Mouse (Mus musculus): ENCODE results near the gene Ccdc188. TPM values are rescaled to one million over a fixed set of nuclear protein-coding genes. Genes with fewer than 3 reads are reported as not detected.
A peak's percentile ranks its signal among the peaks of the same experiment; 100 is the strongest.

Ccdc188 gene
- polyA plus RNA-seq, 1 experiment from 2014 or later, result not detected

GRCm38 (mm10) chr16:18179591-18179990 is 38.1 kb upstream of the Ccdc188 start:
- ATAC-seq (replicated peaks; ENCODE audit: low FRiP score) (no peak), DNase-seq (ENCODE audit: low spot score) (no peak)
- Histone ChIP-seq H3K4me3 (ENCODE audit: low read depth, low read length) (no peak overlapping the region), H3K4me2 (no peak overlapping the region), H3K27ac (ENCODE audit: low read depth, low read length) (no peak overlapping the region), H3K9ac (ENCODE audit: low read depth, low read length) (peak overlapping the region; percentile 20; the same call in 1 of the 2 replicates), H3K4me1 (replicated peaks; ENCODE audit: control insufficient read depth, insufficient read depth, low read length) (peaks cover 8% of the 10 kb centered on the region; the same call in 1 of the 2 replicates), H3K36me3 (ENCODE audit: control insufficient read depth, insufficient read depth, low read length) (no peaks in the 10 kb centered on the region), H3K9me3 (ENCODE audit: control insufficient read depth, low read length) (no peaks in the 10 kb centered on the region), H3K27me3 (replicated peaks; ENCODE audit: control insufficient read depth, insufficient read depth, low read length) (no peaks in the 10 kb centered on the region; the same call in 1 of the 2 replicates)
- 48% methylated on average over 2 of the region's 2 CpGs for WGBS

GRCm38 (mm10) chr16:18181398-18181797 is 36.3 kb upstream of the Ccdc188 start:
- 58% methylated on average over 10 of the region's 10 CpGs for WGBS
- Histone ChIP-seq H3K27me3 (replicated peaks; ENCODE audit: control insufficient read depth, insufficient read depth, low read length) (no peaks in the 10 kb centered on the region; the same call in 1 of the 2 replicates), H3K9ac (ENCODE audit: low read depth, low read length) (no peak overlapping the region), H3K4me1 (replicated peaks; ENCODE audit: control insufficient read depth, insufficient read depth, low read length) (peaks cover 7% of the 10 kb centered on the region; the same call in 1 of the 2 replicates), H3K27ac (ENCODE audit: low read depth, low read length) (no peak overlapping the region), H3K9me3 (ENCODE audit: control insufficient read depth, low read length) (no peaks in the 10 kb centered on the region), H3K36me3 (ENCODE audit: control insufficient read depth, insufficient read depth, low read length) (no peaks in the 10 kb centered on the region), H3K4me3 (ENCODE audit: low read depth, low read length) (no peak overlapping the region), H3K4me2 (no peak overlapping the region)
- ATAC-seq (replicated peaks; ENCODE audit: low FRiP score) (no peak), DNase-seq (ENCODE audit: low spot score) (no peak)

- no peak for DNase-seq (ENCODE audit: low spot score)
- 75% methylated on average over 8 of the region's 8 CpGs for WGBS
- no peak overlapping the region for H3K4me2 ChIP-seq
Measured at GRCm38 (mm10) chr16:18182766-18183165, 34.9 kb upstream of the Ccdc188 start.

GRCm38 (mm10) chr16:18185715-18186449 is 31.8 kb upstream of the Ccdc188 start:
- Histone ChIP-seq H3K36me3 (ENCODE audit: control insufficient read depth, insufficient read depth, low read length) (no peaks in the 10 kb centered on the region), H3K9ac (ENCODE audit: low read depth, low read length) (no peak overlapping the region), H3K4me1 (replicated peaks; ENCODE audit: control insufficient read depth, insufficient read depth, low read length) (no peaks in the 10 kb centered on the region), H3K9me3 (ENCODE audit: control insufficient read depth, low read length) (no peaks in the 10 kb centered on the region), H3K4me3 (ENCODE audit: low read depth, low read length) (no peak overlapping the region), H3K4me2 (no peak overlapping the region), H3K27me3 (replicated peaks; ENCODE audit: control insufficient read depth, insufficient read depth, low read length) (no peaks in the 10 kb centered on the region; the same call in 1 of the 2 replicates), H3K27ac (ENCODE audit: low read depth, low read length) (no peak overlapping the region)
- 63% methylated on average over 8 of the region's 8 CpGs for WGBS
- no peak for ATAC-seq (replicated peaks; ENCODE audit: low FRiP score)
- no peak for DNase-seq (ENCODE audit: low spot score)

More at GRCm38 (mm10) chr16:18182766-18183165, 34.9 kb upstream of the Ccdc188 start:
- Histone ChIP-seq H3K36me3 (ENCODE audit: control insufficient read depth, insufficient read depth, low read length) (no peaks in the 10 kb centered on the region), H3K9me3 (ENCODE audit: control insufficient read depth, low read length) (no peaks in the 10 kb centered on the region), H3K4me3 (ENCODE audit: low read depth, low read length) (no peak overlapping the region), H3K27me3 (replicated peaks; ENCODE audit: control insufficient read depth, insufficient read depth, low read length) (no peaks in the 10 kb centered on the region; the same call in 1 of the 2 replicates), H3K27ac (ENCODE audit: low read depth, low read length) (no peak overlapping the region), H3K9ac (ENCODE audit: low read depth, low read length) (no peak overlapping the region), H3K4me1 (replicated peaks; ENCODE audit: control insufficient read depth, insufficient read depth, low read length) (no peaks in the 10 kb centered on the region)
- ATAC-seq (replicated peaks; ENCODE audit: low FRiP score), result no peak

DNA sequence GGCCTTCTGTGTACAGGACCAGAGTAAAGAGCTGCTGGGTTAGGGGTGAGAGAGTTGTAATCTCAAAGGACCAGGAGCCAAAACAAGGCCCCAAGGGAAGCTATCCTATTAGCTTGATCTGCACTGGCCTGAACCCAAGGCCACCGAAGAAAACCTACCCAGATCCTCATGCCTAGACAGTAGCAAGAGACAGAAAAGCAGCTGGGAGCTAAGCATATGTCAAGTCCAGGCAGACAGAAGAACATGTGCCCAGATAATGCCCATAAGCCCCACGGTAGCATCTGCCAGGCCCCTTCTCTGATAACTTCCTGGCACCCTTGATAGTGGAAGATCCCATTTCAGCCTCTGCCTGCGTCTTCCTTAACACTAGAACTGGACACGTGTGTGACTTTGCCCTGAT is 30.9 kb upstream of the Ccdc188 start:
- Histone ChIP-seq H3K9ac (ENCODE audit: low read depth, low read length) (no peak overlapping the region), H3K27ac (ENCODE audit: low read depth, low read length) (no peak overlapping the region)

GRCm38 (mm10) chr16:18187221-18187620 is 30.5 kb upstream of the Ccdc188 start:
- DNase-seq (ENCODE audit: low spot score) (no peak), ATAC-seq (replicated peaks; ENCODE audit: low FRiP score) (no peak)
- no peaks in the 10 kb centered on the region for H3K36me3 ChIP-seq (ENCODE audit: control insufficient read depth, insufficient read depth, low read length)
- no peaks in the 10 kb centered on the region for H3K9me3 ChIP-seq (ENCODE audit: control insufficient read depth, low read length)
- no peak overlapping the region for H3K4me2 ChIP-seq
- H3K27me3 ChIP-seq (replicated peaks; ENCODE audit: control insufficient read depth, insufficient read depth, low read length), result no peaks in the 10 kb centered on the region; the same call in 1 of the 2 replicates
- no peak overlapping the region for H3K4me3 ChIP-seq (ENCODE audit: low read depth, low read length)
- H3K27ac ChIP-seq (ENCODE audit: low read depth, low read length), result no peak overlapping the region
- no peaks in the 10 kb centered on the region for H3K4me1 ChIP-seq (replicated peaks; ENCODE audit: control insufficient read depth, insufficient read depth, low read length)
- H3K9ac ChIP-seq (ENCODE audit: low read depth, low read length), result no peak overlapping the region
- WGBS, result 67% methylated on average over 3 of the region's 3 CpGs

More for the DNA sequence above, 30.9 kb upstream of the Ccdc188 start:
- no peaks in the 10 kb centered on the region for H3K4me1 ChIP-seq (replicated peaks; ENCODE audit: control insufficient read depth, insufficient read depth, low read length)
- H3K27me3 ChIP-seq (replicated peaks; ENCODE audit: control insufficient read depth, insufficient read depth, low read length), result no peaks in the 10 kb centered on the region; the same call in 1 of the 2 replicates
- no peak overlapping the region for H3K4me3 ChIP-seq (ENCODE audit: low read depth, low read length)
- WGBS, result 61% methylated on average over 4 of the region's 4 CpGs
- H3K4me2 ChIP-seq, result no peak overlapping the region
- no peak for ATAC-seq (replicated peaks; ENCODE audit: low FRiP score)
- no peaks in the 10 kb centered on the region for H3K9me3 ChIP-seq (ENCODE audit: control insufficient read depth, low read length)
- no peak for DNase-seq (ENCODE audit: low spot score)
- H3K36me3 ChIP-seq (ENCODE audit: control insufficient read depth, insufficient read depth, low read length), result no peaks in the 10 kb centered on the region

DNA sequence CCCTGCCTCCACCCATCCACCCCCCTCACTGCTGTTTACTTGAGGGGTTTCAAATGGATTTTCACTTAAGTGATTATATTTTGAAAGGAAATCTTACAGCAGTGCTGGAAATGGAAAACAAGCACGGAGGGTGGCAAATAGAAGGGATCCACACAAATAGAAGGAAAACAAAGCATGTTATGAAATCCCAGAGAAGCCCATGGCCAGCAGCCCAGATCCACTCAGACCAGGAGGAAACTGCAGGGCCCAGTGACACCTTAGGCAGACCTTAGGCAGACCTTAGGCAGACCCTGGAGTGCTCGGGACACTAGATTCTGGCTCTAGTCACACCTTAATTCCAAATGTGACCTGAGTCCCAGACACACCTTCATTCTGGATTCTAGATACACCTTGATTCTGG is 26.7 kb upstream of the Ccdc188 start:
- ATAC-seq (replicated peaks; ENCODE audit: low FRiP score), result no peak
- 79% methylated on average over 2 of the region's 2 CpGs for WGBS

DNA sequence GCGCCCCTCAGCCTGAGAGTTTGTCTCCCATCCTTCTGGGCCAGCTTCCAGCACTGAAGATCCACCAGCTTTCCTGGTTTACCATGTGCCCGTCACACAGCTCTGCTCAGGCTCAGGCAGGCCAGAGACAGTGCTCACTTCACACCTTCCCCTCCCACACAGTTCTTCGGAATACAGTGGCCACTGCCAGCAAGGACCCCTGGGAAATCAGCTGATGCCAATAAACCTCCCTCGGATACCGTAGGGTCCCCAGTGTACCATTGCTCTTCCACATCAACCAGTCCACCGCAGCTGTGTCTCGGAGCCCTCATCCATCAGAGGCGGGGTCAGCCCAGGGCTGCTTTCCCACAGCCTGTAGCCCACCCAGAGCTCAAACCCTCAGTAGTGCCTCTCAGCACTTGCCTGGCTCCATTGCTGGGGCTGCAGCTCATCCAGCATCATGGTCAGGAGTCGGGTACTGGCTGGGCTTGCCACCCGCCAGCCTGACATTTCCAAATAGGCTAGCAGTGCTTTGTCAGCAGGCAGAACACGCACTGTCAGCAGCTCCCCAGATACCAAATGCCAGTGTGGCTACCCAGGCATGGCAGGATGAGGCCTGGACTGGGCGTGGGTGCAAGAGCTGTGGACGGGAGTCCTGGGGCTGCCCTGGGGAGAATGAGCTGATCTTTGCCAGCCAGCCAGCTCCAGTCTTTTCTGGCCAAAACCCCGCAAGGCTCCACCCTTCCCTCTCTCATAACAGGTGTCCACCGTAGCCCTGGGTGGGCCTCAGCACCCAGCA is 23.3 kb upstream of the Ccdc188 start:
- ATAC-seq (replicated peaks; ENCODE audit: low FRiP score) (no peak), DNase-seq (ENCODE audit: low spot score) (no peak)
- H3K27ac ChIP-seq (ENCODE audit: low read depth, low read length), result no peak overlapping the region
- H3K4me3 ChIP-seq (ENCODE audit: low read depth, low read length), result no peak overlapping the region
- H3K4me2 ChIP-seq, result no peak overlapping the region
- no peaks in the 10 kb centered on the region; the same call in 1 of the 2 replicates for H3K4me1 ChIP-seq (replicated peaks; ENCODE audit: control insufficient read depth, insufficient read depth, low read length)
- 72% methylated on average over 15 of the region's 15 CpGs for WGBS
- H3K27me3 ChIP-seq (replicated peaks; ENCODE audit: control insufficient read depth, insufficient read depth, low read length), result no peaks in the 10 kb centered on the region
- no peaks in the 10 kb centered on the region for H3K36me3 ChIP-seq (ENCODE audit: control insufficient read depth, insufficient read depth, low read length)
- H3K9me3 ChIP-seq (ENCODE audit: control insufficient read depth, low read length), result no peaks in the 10 kb centered on the region
- H3K9ac ChIP-seq (ENCODE audit: low read depth, low read length), result no peak overlapping the region

More for the DNA sequence above, 26.7 kb upstream of the Ccdc188 start:
- no peak for DNase-seq (ENCODE audit: low spot score)
- Histone ChIP-seq H3K4me3 (ENCODE audit: low read depth, low read length) (no peak overlapping the region), H3K4me1 (replicated peaks; ENCODE audit: control insufficient read depth, insufficient read depth, low read length) (no peaks in the 10 kb centered on the region; the same call in 1 of the 2 replicates), H3K27ac (ENCODE audit: low read depth, low read length) (no peak overlapping the region), H3K9ac (ENCODE audit: low read depth, low read length) (no peak overlapping the region), H3K4me2 (no peak overlapping the region), H3K27me3 (replicated peaks; ENCODE audit: control insufficient read depth, insufficient read depth, low read length) (no peaks in the 10 kb centered on the region), H3K9me3 (ENCODE audit: control insufficient read depth, low read length) (no peaks in the 10 kb centered on the region), H3K36me3 (ENCODE audit: control insufficient read depth, insufficient read depth, low read length) (no peaks in the 10 kb centered on the region)
